Mouse (Mus musculus) C2C12 (cell line): Measurements from ENCODE around the gene Fars2.

Source experiments
- CEBPB ChIP-seq: IDR thresholded peaks from one replicate; pipeline ENCODE4 v1.6.1; 2011; ENCODE audit warnings: low read depth, mild to moderate bottlenecking, control low read depth, moderate library complexity
- CTCF ChIP-seq: IDR thresholded peaks from one replicate; pipeline ENCODE4 v1.5.1; 2011; ENCODE audit not compliant: control insufficient read depth, insufficient read depth, insufficient read length
- FOSL1 ChIP-seq: IDR thresholded peaks from one replicate; pipeline ENCODE4 v1.8.0; 2011; ENCODE audit warnings: mild to moderate bottlenecking, low read length; ENCODE audit not compliant: poor library complexity, insufficient read depth, severe bottlenecking

GRCm38 (mm10) chr13:36730341-36730761 lies 613.1 kb downstream of the Fars2 start:
- no peak for TF ChIP-seq CTCF
- TF ChIP-seq FOSL1: no peak
- no peak for TF ChIP-seq CEBPB
